Mouse (Mus musculus) megakaryocyte, embryonic 14.5 days (primary cell): ENCODE data around the gene Nup210. TPM values are rescaled to one million over a fixed set of nuclear protein-coding genes. Genes with fewer than 3 reads are reported as not detected.

ENCODE experiments used
- H3K27me3 ChIP-seq: replicated peaks from 2 replicates; pipeline ENCODE3; 2012; ENCODE audit warnings: inconsistent platforms
- H3K36me3 ChIP-seq: replicated peaks from 2 replicates; pipeline ENCODE3; 2012; ENCODE audit warnings: low read length, inconsistent platforms, mixed read lengths
- H3K4me1 ChIP-seq: 2 replicates; pipeline ENCODE4 v1.6.1; 2012; ENCODE audit warnings: inconsistent platforms
- H3K4me3 ChIP-seq: replicated peaks from 2 replicates; pipeline ENCODE3; 2012; ENCODE audit warnings: moderate library complexity, mild to moderate bottlenecking, inconsistent platforms
- H3K9me3 ChIP-seq: 2 replicates; pipeline ENCODE4 v1.6.1; 2012; ENCODE audit warnings: inconsistent platforms
- FLI1 ChIP-seq: IDR thresholded peaks from 2 replicates; pipeline ENCODE4 v1.6.1; 2012; ENCODE audit warnings: low read length, inconsistent platforms, mixed read lengths
- GATA1 ChIP-seq: IDR thresholded peaks from 3 replicates; pipeline ENCODE4 v1.6.1; 2012; ENCODE audit warnings: mixed read lengths, low read length, inconsistent platforms, borderline replicate concordance
- polyA plus RNA-seq: library from polyadenylated mRNA; stranded (reverse); fragments of >175 nt; gene quantifications from 2 replicates; pipeline ENCODE4 v1.2.3, GENCODE M21; 2012; ENCODE audit warnings: low replicate concordance; ENCODE audit not compliant: insufficient read depth

Gene Nup210
- polyA plus RNA-seq, 1 experiment = 30.7 TPM

DNA sequence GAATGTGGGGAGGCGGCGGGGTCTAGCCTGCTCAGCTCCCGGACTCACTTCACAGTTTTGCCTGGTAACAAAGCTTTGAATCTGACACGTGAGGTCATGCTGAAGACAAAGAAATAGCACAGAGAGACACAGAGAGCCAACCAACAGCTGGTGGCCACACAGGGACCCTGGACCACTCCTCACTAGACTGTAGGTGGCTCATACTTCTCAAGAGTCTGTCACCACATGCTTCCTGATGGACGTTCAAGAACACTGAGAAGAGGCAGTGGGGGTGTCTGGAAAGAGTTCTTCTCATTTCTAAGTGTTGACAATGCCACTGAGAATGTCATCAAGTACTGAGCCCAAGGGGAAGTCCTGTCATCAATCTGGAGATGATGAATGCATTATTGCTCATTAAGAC, 70.4 kb downstream of the Nup210 start:
- no peak for TF ChIP-seq FLI1
- TF ChIP-seq GATA1 = no peak
- no peaks in the 10 kb centered on the region for H3K9me3 ChIP-seq
- peaks cover 39% of the 10 kb centered on the region for H3K4me1 ChIP-seq
- no peak overlapping the region for H3K4me3 ChIP-seq
- H3K27me3 ChIP-seq = no peaks in the 10 kb centered on the region
- peaks cover 90% of the 10 kb centered on the region for H3K36me3 ChIP-seq

DNA sequence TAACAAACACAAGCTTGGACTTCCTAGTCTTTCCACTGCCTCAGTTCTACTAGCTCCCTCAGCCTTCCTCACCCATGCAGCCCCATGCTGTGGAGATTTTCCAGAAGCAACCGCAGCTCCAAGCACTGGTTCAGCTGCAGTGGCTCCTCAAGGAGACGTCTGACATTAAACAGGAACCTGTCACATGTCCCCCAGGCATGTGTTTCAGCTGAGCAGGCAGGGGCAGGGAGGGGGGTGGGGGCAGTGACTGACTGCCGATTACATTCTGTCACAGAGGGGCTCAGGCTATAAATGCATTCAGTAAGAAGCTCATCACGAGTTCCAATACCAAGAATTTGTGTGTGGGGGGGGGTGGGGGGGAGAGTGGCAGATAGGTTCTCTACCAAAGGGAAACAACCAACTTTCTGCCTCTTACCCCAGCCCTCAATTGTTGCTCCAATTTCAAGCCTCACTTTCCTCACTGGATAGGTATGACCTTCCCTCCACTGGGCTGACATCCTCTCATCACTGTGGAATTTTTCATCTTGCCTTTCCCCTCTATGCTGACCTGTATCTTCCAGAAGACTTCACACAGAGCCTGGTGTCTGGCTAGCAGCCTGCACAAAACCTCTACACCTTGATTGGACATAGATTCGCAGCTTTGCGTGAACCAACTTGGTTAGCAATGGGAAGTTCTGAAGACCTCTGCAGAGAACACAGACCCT, 71.8 kb downstream of the Nup210 start:
- Histone ChIP-seq H3K4me3 (no peak overlapping the region), H3K27me3 (no peaks in the 10 kb centered on the region), H3K36me3 (peaks cover 92% of the 10 kb centered on the region), H3K4me1 (peaks cover 38% of the 10 kb centered on the region), H3K9me3 (no peaks in the 10 kb centered on the region)
- no peak for TF ChIP-seq FLI1
- no peak for TF ChIP-seq GATA1

DNA sequence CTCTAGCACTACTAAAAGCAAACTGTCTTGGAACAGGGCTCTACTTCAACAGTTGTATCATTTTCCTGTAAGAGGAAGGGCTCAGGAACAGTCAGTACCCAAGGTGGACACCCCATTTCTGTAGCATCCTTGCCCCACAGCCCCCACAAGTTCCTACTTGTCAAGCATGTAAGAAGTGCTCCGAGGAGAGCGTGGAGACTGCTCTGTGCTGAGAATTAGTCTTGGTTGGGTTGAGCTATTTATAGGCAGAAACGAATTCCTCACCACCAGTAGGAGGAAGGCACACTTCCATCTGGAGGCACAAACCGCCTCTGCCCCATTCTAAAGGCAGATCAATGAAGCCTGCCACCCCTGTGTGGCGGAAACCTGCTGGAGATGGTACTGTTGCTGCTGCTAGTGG, 75.3 kb downstream of the Nup210 start:
- Histone ChIP-seq H3K4me3 (no peak overlapping the region), H3K36me3 (peaks cover 98% of the 10 kb centered on the region), H3K27me3 (no peaks in the 10 kb centered on the region), H3K9me3 (no peaks in the 10 kb centered on the region), H3K4me1 (peaks cover 7% of the 10 kb centered on the region)
- TF ChIP-seq FLI1 = no peak

DNA sequence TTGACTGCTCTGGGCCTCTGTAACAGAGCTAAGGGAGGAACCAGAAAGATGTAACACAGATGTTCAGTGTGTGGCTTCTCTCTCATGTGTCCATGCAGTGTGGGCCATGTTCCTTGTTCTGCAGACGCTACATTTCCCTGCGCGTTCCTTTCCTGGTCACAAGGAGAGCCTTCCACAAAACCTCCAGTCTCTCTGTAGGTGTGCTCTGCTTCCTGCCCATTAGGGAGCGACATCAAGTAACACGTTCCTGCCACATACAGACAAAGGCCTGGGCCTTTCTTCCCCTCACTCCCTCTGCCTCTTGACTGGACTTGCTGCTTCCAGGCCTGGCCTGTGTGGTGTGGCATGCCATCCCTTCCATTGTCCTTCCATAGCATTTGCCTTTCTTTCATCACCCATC, 88.4 kb downstream of the Nup210 start:
- no peaks in the 10 kb centered on the region for H3K4me1 ChIP-seq
- H3K9me3 ChIP-seq = no peaks in the 10 kb centered on the region
- H3K27me3 ChIP-seq = no peaks in the 10 kb centered on the region
- H3K36me3 ChIP-seq = peaks cover 96% of the 10 kb centered on the region
- TF ChIP-seq GATA1 = no peak
- TF ChIP-seq FLI1 = no peak
- no peak overlapping the region for H3K4me3 ChIP-seq

DNA sequence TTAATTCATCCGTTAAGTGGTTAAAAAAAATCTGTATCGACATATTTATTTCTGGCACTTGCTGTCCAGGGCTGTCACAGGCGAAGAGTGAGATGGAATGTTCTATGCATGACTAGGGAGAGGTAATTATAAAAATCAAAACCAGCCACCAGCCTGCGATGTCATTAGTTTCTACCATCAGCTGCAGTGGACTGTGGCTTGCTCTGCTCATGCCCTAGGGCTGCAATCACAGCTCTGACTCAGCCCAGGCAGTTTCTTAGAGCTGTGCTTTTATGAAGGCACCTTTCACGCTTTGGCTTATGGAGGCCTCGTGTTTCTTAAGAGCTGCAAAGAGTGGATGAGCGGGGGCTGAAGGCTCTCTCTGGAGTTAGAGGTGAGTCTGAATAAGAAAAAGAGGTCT, 95.8 kb downstream of the Nup210 start:
- H3K36me3 ChIP-seq = peaks cover 88% of the 10 kb centered on the region
- H3K27me3 ChIP-seq = no peaks in the 10 kb centered on the region
- no peaks in the 10 kb centered on the region for H3K4me1 ChIP-seq
- no peaks in the 10 kb centered on the region for H3K9me3 ChIP-seq
- no peak overlapping the region for H3K4me3 ChIP-seq
- TF ChIP-seq GATA1 (no peak), FLI1 (no peak)

DNA sequence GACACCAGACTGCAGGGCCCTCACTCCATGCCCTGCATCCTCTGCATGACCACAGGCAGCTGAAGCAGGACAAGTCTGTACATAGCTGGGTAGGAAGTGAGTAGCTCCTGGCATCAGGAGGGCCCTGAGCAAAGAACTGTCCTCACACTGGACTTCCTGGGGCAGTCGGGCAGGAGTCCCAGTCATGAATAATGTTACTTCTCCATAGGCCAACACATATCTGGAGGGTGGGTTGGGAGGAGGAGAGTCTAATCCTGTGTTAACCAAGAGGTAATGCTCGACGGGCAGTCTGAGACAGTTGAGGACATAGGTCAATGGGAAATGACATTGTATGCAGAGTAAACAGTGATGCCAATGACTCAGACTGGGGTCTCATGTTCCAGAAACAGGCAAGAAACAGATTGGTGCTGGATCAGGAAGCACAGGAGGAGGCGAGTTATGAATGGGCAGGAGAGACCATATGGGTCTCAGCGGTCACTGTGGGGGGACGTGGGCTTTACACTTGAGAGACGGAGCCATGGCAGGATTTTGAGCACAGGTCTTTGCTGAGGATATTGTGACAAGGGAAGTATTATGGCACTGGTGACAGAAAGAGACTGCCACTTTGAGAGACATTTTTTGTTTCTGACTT, 99.9 kb downstream of the Nup210 start:
- no peak for TF ChIP-seq GATA1
- no peak for TF ChIP-seq FLI1
- Histone ChIP-seq H3K27me3 (no peaks in the 10 kb centered on the region), H3K4me3 (no peak overlapping the region), H3K36me3 (peaks cover 90% of the 10 kb centered on the region), H3K9me3 (no peaks in the 10 kb centered on the region), H3K4me1 (peaks cover 6% of the 10 kb centered on the region; the same call in 1 of the 2 replicates)

DNA sequence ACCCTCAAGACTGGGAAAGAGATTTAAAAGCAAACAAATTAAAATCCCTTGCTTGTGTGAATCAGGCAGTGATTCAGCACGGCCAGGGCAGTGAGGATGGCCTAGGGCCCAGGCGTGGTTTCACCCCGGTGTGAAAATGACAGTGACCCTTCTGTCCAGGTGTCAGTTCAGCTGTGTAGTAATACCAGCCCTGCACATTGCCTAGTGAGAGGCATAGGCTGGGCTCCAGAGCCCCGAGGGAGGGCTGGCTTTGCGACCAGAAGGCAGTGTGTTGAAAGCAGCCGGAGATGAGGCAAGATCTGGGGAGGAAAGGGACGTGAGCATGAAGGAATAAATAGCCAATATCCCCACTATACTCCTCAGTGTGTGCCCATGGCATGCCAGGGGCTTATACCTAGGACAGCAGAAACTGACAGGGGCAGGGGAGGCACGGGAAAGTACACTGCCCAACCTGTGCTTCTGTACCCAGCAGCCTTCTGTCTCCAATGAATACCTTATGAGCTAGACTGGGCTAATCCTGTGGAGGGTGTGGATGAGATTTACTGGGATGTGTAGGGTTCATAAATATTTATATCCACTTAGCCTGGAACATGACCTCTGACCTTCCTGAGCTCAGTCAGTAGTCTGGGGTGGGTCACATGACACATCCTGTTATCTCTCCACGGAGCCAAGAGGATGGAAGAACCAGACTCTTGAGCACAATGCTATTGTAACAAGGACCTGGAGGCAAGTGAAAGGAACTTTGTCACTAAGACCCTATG, 102.3 kb downstream of the Nup210 start:
- Histone ChIP-seq H3K27me3 (no peaks in the 10 kb centered on the region), H3K9me3 (no peaks in the 10 kb centered on the region), H3K36me3 (peaks cover 70% of the 10 kb centered on the region), H3K4me1 (peaks cover 6% of the 10 kb centered on the region; the same call in 1 of the 2 replicates), H3K4me3 (no peak overlapping the region)
- TF ChIP-seq FLI1 (no peak), GATA1 (no peak)

DNA sequence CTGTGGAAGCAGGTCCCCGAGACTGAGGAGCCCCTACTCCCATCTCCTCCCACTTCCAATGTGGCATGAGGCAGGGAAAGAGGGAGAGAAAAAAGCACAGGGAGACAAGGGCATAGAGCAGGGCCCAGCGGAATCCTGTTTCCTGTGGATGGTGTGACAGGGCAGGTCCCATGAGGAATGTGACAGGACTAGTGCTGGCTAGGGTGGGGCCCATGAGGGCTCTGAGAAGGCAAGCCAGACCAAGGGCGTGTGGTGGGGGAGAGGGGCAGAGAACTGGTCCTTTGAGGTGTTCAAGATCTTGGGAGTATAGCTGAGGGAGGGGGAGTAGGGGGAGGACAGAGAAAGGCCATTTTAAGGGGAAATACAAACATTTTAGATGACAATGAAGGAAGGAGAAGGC, 104.2 kb downstream of the Nup210 start:
- Histone ChIP-seq H3K4me3 (no peak overlapping the region), H3K36me3 (peaks cover 56% of the 10 kb centered on the region), H3K4me1 (peaks cover 9% of the 10 kb centered on the region), H3K27me3 (no peaks in the 10 kb centered on the region), H3K9me3 (no peaks in the 10 kb centered on the region)
- TF ChIP-seq GATA1 = no peak
- TF ChIP-seq FLI1 = no peak

DNA sequence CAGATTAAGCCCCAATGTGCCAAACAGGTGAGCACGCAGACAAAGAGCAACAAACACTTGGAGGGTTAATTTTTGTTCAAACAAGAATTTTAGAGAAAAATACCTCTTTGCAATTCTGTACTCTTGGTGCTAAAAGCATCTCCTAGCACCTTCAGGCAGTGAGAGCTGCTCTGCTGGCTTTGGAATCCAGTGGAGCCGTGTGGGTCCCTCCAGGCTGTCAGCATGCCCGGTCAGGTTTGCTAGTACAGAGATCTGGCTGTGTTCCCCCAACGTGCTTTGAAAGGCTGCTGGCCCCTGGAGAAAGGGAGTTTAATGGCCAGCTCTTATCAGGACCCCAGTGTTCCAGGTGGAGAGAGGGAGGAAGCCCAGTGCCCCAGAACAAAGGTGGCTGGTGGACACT, 105.1 kb downstream of the Nup210 start:
- Histone ChIP-seq H3K27me3 (no peaks in the 10 kb centered on the region), H3K4me1 (peaks cover 18% of the 10 kb centered on the region), H3K36me3 (peaks cover 47% of the 10 kb centered on the region), H3K9me3 (no peaks in the 10 kb centered on the region), H3K4me3 (no peak overlapping the region)
- no peak for TF ChIP-seq GATA1
- no peak for TF ChIP-seq FLI1

DNA sequence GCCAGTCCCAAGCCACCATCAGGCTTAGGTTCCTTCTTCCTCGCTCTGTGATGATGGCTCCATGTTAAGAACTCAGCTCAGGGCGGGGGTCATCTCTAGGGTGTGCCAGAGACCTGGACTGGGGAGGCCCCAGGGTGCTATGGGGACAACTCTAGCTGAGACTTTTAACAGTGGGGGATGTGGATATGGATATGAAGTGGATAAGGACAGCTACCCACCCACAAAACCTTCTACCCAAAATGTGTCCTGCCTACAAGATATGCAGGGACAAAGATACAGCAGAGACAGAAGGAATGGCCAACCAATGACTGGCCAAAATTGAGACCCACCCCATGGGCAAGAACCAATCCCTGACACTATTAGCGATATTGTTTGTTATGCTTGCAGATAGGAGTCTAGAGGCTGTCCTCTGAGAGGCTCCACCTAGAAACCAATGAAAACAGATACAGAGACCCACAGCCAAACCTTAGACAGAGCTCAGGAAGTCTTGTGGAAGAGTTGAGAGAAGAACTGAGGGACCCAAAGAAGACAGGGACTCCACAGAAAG, 108.3 kb downstream of the Nup210 start:
- peaks cover 15% of the 10 kb centered on the region for H3K27me3 ChIP-seq
- TF ChIP-seq GATA1 = no peak
- no peak for TF ChIP-seq FLI1
- no peaks in the 10 kb centered on the region for H3K9me3 ChIP-seq
- peaks cover 16% of the 10 kb centered on the region for H3K36me3 ChIP-seq
- no peak overlapping the region for H3K4me3 ChIP-seq
- peaks cover 24% of the 10 kb centered on the region for H3K4me1 ChIP-seq
